Comparison of ENCODE assay signal across 8 mouse cellular contexts in the genomic region with DNA sequence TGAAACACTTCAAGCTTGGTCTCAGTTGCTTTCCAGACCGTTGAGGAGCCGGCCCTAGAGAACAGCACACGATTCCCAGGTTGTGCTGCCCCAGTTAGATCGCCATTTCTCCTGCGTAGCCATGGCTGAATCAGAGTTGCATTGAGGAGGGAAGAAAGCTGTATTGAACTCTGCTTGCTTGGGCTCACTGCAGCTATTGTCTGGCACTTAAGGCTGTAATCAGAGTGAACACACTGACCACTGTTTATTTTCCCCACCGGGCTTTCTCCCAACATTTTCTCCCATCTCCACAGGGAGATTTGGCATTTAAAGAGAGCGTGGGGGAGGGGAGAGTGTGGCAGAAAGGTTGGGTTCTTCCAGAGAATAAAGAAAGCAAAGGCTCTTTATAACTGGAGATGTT. TPM values are rescaled to one million over a fixed set of nuclear protein-coding genes. Genes with fewer than 3 reads are reported as not detected.
DNase-seq lines count a peak whose midpoint lies in the region; ATAC-seq and TF ChIP-seq lines count a peak whose summit lies in the region.

No protein-coding gene starts in this region.

- H3K27me3 ChIP-seq in liver, postnatal 0 days (ENCODE audit: insufficient read depth, low read length): no peaks in the 10 kb centered on the region

- no peaks in the 10 kb centered on the region for H3K4me1 ChIP-seq in liver, postnatal 0 days (ENCODE audit: insufficient read depth)

- TF ChIP-seq CTCF in liver, postnatal 0 days (IDR thresholded peaks at IDR 0.05; ENCODE audit: low read depth): no peak

- no peak overlapping the region for H3K4me2 ChIP-seq in liver, postnatal 0 days (ENCODE audit: low read depth, low read length)

- H3K9me3 ChIP-seq in liver, postnatal 0 days (ENCODE audit: low read length): no peaks in the 10 kb centered on the region

- no peak for TF ChIP-seq EP300 in liver, postnatal 0 days (IDR thresholded peaks at IDR 0.05; ENCODE audit: low read depth)

- H3K36me3 ChIP-seq in liver, postnatal 0 days (replicated peaks; ENCODE audit: insufficient read depth, low read length): no peaks in the 10 kb centered on the region

- H3K27ac ChIP-seq in liver, postnatal 0 days (ENCODE audit: low read depth): no peak overlapping the region

- intact Hi-C loops in left cerebral cortex, postnatal 10 days (cut with DNase I): loop anchor here (5.0 to 10.0 kb wide), 3 partner anchors 66 to 251 kb away; no protein-coding TSS in a partner anchor

- no peak overlapping the region for H3K4me3 ChIP-seq in liver, postnatal 0 days (ENCODE audit: low read depth, low read length)

- H3K9ac ChIP-seq in liver, postnatal 0 days (replicated peaks): no peak overlapping the region

- WGBS in liver, postnatal 0 days (ENCODE audit: insufficient replicate concordance): 40% methylated on average over 7 of the region's 7 CpGs

- peak; percentile 62 for ATAC-seq in frontal cortex, adult (ENCODE audit: low TSS enrichment)
- ATAC-seq in liver, postnatal 0 days: no peak

- DNase-seq in frontal cortex, postnatal 14 days (ENCODE audit: low spot score in 2 of 2): no peak
- DNase-seq in right cerebral cortex, postnatal 10 days (ENCODE audit: low spot score in 2 of 2): peak; percentile 70 to 72
- no peak for DNase-seq in right cerebral cortex, adult 2 months (ENCODE audit: low spot score in 2 of 2)
- DNase-seq in left cerebral cortex, postnatal 10 days (ENCODE audit: extremely low spot score in 1 of 2, low spot score in 2 of 2): peak; percentile 57 to 62
- peak; percentile 45 for DNase-seq in testis, postnatal 10 days (ENCODE audit: low spot score)
- no peak for DNase-seq in liver
- no peak for DNase-seq in liver, postnatal 0 days

RNA-seq across cellular contexts. Expression of a gene that starts 22.6 kb away (rescaled TPM):
- 100 to 1,000 TPM; 168 to 172 TPM for total RNA-seq in left cerebral cortex, postnatal 10 days (2021)
- 0.27 and 0.28 TPM in 2 replicates for polyA plus RNA-seq in liver, postnatal 0 days (2015; fragmentation: Nextera tagmentation; extraction: Ambion mirVana)

Comparison
In these comparisons a context has a peak if more than half of its experiments do, and no peak if none do; other contexts are left out.
1. DNase-seq: peak in right cerebral cortex, postnatal 10 days (2 of 2), left cerebral cortex, postnatal 10 days (2 of 2) and testis, postnatal 10 days (single experiment); none in frontal cortex, postnatal 14 days (0 of 2), right cerebral cortex, adult 2 months (0 of 2), liver (single experiment) and liver, postnatal 0 days (single experiment).